Mouse (Mus musculus): ENCODE measurements at regions not wholly inside any gene's neighbourhood (a gene's known extent, or its start where the extent isn't known, plus 50 kb on each side); places are given as distances from the start of the nearest gene placed in this dataset.

- intact Hi-C loops (cut with DNase I): no loop called here
- no peak overlapping the region for H3K4me3 ChIP-seq
- H3K36me3 ChIP-seq (ENCODE audit: control insufficient read depth, insufficient read depth, low read length): no peaks in the 10 kb centered on the region
- H3K9ac ChIP-seq (ENCODE audit: low read depth, low read length): no peak overlapping the region
- 63% methylated on average over 3 of the region's 3 CpGs for WGBS
- no peaks in the 10 kb centered on the region for H3K79me2 ChIP-seq (replicated peaks; ENCODE audit: control insufficient read depth, insufficient read depth, low read length)
- no peaks in the 10 kb centered on the region for H3K4me1 ChIP-seq (ENCODE audit: control insufficient read depth, insufficient read depth, low read length)
- H3K27ac ChIP-seq: no peak overlapping the region
- H3K27me3 ChIP-seq (ENCODE audit: control insufficient read depth, insufficient read depth, low read length): no peaks in the 10 kb centered on the region
- DNase-seq: no peak
- TF ChIP-seq CTCF (IDR thresholded peaks at IDR 0.05) (no peak), POLR2A (IDR thresholded peaks at IDR 0.05; ENCODE audit: insufficient read depth, low read depth, low read length) (no peak), EP300 (IDR thresholded peaks at IDR 0.05; ENCODE audit: insufficient read depth, low read depth, low read length) (no peak)
Observed at GRCm38 (mm10) chr3:63187836-63188440, 53.4 kb upstream of the Mme start.
